Mouse (Mus musculus) adrenal gland, postnatal 4 days (tissue): ENCODE results near the gene Prdx5. TPM values are rescaled to one million over a fixed set of nuclear protein-coding genes. Genes with fewer than 3 reads are reported as not detected.
"Not testable (repeated sequence)": the region's sequence is repeated elsewhere in the genome, so short reads cannot be mapped to it uniquely, and the experiment has no call there.

Experiments used
- DNase-seq, 2 experiments: peaks; one replicate each; pipeline ENCODE4 v3.0.0; 2021 to 2022; ENCODE audit warnings: low spot score in 2 of 2, mixed read lengths in 2 of 2
- total RNA-seq, 2 experiments: library from RNA; stranded (reverse); gene quantifications; 2 replicates each; pipeline ENCODE4 v1.2.3; 2021

The Prdx5 gene
- total RNA-seq, 2 experiments from 2014 or later, result 199 to 210 TPM

DNA sequence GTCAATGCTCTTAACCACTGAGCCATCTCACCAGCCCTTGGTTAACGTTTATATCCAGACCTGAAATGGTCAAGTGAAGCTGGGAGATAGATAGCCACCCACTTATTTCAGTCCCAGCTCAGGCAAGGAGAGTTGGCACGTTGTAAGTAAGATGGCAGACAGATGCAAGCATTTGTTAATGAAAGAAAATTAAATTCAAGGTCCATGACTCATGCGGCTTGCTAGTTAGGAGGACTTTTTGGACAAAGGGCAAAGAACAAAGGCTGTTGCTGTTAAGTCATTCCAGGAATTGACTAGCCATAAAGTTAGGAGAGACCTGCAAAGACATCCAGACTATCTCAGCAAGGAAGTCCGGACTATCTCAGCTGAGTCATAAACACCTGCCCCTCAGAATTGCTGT lies 10.3 kb downstream of the Prdx5 start:
- DNase-seq, result no peak

DNA sequence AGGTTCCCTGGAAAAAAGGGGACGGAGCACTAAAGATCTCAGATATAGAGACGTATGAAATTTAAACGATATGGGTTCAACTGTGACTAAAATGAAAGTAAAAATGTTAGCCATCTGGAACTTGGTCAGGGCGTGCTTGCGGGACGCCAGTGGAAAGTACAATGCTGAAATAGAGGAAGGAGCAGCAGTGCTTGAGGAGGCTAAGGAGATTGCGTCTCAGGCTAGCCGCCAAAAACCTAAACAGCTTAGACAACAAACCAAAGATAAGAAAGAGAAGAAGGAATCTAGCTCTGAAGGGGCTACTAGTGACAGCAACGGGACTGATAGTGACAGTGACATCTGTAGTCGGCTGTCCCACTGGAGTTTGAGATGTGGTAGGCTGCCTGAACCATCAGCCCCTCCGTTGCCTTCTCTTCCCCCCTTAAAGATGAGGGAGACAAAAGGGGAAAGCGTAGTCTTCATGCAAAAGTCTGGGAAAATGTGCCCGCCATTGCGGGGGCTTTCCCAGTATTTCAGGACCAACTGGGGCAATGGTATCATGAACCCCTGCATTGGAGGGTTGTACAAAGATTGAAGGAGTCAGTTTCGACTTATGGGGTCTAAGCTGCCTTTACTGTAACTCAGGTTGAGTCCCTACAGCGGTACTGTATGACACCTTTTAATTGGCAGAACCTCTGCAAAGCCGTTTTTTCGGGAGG lies 14.1 kb downstream of the Prdx5 start:
- DNase-seq, result not testable (repeated sequence)

DNA sequence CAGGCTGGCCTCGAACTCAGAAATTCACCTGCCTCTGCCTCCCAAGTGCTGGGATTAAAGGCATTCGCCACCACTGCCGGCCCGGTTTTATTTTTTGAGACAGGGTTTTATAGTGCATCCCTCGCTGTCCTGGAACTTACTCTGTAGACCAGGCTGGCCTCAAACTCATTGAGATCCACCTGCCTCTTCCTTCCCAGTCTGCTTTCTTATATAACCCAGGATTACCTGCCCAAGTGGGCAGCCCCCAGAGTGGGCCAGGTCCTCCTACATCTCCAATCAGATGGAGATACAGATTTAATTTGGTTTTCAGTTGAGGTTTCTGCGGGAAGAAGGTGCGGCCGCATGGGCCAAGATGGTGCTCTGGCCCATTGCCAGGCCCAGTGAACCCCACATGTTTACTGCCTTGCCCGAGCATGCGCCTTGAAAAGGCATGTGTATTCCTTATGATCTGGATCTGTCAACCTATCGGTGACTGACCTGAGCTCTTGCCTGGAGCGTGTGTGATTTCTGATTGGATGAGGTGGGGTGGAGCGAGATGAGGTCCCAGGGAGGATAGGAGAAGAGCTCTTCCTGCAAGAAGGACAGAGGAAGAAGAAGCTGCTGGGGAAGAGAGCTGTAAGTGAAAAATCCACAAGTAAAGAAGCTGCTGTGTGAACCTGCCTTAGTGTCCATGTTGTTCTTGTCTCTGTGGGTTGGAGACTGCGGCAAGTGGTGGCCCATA lies 16.0 kb downstream of the Prdx5 start:
- DNase-seq, result no peak

DNA sequence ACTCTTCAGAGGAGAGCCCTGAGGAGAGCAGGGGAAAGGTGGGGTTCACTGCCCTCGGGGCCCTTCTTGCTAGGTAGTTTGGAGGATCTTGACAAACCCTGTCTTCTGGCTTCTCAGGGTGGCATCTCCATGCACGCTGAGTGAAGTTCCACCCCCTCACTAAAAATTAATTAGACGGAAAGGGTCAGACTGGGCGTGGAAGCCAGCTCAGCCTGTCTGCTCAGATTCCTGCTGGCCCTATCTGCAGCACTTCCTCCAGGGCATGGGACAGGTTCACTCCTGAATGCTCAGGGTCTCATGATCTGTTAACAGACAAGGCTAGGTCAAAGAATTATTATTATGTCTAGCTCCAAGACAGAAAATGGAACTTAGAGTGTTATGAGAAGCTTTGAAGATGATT lies 17.4 kb downstream of the Prdx5 start:
- no peak for DNase-seq

DNA sequence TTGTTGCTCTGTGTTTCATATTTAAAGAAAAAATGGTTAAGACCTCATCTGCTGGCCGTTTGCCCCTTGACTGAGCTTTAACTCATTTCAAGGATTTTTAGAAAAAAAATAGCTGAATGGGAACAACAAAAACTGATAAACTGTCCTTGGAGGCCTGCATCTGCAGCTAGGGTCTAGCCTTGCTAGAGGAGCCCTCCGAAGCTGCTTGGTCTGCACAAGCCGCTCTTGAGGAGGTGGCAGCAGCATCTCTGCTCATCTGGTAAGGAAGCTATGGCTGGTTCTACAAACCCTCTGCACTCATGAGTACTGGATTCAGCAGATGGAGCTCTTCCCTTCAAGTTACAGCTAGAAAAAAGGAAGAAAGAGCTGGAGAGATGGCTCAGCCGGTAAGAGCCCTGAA lies 31.9 kb downstream of the Prdx5 start:
- DNase-seq, result no peak

DNA sequence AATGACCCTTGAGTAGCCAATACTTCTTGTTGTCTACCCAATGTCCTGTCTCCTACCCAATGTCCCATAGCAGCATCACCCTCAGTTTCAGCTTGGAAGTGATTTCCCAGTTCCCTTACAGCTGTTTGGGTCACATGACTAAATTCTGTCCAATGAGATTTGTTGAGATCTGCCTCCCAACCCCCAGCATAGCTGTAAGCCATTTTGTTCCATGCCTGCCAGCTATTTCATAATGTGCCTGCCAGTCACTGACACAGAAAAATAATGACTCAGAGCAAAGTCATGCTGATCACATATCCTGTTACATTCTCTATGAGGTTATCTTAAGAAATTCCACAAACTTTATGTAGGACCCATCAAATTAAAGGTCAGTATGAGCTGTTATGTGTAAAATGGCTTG lies 33.1 kb downstream of the Prdx5 start:
- no peak for DNase-seq

DNA sequence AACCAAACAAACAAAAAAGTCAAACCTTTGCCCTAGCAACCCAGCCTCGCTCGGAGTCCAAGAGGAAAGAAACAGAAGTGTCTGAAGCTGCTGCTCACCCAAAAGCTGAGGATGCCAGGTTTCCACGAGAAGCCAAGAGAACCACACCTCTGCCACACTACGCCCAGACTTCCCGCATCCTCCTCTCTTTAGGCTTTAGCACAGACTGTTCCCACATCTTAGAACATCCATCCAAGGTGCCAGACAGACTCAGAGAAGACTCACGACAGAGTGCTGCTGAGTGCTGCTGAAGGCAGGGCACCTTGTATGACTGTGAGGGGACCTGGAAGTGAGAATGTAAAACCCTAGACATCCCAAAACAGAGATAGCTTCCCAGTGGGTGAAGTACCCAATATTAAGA lies 34.1 kb downstream of the Prdx5 start:
- no peak for DNase-seq

DNA sequence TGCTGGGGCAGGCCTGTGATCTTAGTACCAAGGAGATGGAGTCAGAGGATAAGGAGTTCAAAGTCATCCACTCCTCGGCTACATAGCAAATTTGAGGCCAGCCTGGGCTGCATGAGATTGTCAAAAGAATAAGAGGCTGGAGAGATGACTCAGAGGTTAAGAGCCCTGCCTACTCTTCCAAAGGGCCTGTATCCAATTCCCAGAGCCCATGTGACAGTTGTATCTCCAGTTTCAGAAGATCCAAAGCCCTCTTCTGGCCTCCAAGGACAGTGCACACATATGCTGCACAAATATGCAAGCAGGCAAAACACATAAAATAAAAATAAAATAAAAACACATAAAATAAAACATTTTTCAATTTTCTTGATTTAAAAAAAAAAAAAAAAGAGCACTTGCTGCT lies 35.6 kb downstream of the Prdx5 start:
- no peak for DNase-seq

DNA sequence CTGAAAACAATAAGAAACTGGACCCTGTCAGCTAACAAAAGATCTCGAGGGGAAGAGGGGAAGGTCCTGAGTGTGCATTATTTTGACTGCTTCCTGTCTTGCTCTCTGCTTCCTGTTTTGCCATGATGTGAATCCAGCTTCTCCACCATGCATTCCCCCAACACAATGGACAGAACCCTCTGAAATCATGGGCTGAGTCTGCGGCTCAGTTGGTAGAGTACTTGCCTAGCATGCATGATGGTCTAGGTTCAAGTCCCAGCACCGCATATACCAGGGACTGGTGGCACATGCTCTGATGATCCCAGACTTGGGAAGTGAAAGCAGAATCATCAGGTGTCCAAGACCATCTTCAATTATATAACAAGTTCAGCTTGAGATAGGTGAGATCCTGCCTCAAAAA lies 37.2 kb downstream of the Prdx5 start:
- no peak for DNase-seq

DNA sequence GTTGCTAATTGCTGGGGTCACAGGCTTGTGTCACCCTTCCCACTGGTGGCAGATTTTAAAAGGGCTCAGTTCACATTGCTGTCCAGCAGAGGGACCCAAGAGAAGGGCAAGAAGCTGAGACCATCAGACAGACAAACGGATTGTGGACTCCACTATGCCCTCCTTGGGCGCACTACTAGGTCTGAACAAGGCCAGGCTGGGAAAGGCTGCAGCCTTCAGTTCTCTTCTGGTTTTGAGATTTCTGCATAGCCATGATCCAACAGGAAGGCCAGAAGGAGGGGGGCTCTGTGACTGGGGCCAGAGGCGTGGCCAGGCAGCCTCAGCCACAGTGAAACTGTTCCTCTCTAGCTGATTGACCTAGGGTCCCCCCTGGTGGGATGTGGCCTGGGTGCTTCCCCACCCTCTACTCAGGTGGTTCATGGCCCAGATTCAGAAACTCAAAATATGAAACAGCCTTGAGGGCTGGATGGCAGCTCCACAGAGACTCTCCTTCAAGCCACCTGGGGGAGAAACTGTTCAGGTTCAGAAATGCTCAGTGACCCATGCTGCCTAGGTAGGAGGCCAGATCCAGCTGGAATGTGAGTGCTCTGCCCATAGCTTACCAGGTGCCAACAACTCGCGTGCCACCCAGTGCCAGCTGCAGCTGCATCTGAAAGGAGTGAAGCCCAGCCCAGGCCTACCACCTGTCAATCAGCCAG lies 38.2 kb downstream of the Prdx5 start:
- DNase-seq, result no peak

DNA sequence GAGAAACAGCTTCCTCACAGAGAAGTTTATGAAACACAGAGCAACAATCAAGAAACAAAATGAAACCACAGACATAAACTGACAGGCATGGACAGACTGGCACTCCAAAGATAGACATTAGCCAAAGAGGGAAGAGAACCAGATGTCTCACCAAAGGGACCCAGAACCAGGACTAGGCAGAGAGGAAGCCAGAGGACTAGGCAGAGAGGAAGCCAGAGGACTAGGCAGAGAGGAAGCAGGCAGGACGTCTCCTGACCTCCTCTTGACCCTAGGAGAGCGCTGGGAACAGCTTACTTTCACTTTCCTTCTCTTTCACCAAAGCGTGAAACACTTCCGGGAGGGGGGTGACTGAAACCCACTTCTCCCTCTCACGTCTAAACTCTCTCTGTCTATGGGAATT lies 40.6 kb downstream of the Prdx5 start:
- no peak for DNase-seq

DNA sequence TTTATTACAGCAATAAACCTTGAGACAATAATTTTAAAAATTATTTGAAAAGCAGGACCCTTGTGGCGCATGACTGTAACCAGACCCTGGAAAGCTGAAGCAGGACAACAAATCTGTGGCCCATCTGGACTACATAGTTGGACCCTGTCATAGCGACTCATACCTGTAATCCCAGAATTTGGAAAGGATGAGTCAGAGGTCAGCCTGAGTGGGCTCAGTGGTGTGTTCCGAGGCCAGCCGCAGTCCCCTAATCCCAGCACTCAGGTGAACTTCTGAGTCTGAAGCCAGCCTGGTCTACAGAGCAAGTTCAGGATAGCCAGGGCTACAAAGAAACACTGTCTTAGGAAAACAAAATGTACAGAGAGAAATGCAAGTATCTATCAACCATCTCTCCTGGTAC lies 48.5 kb downstream of the Prdx5 start:
- DNase-seq, result no peak

DNA sequence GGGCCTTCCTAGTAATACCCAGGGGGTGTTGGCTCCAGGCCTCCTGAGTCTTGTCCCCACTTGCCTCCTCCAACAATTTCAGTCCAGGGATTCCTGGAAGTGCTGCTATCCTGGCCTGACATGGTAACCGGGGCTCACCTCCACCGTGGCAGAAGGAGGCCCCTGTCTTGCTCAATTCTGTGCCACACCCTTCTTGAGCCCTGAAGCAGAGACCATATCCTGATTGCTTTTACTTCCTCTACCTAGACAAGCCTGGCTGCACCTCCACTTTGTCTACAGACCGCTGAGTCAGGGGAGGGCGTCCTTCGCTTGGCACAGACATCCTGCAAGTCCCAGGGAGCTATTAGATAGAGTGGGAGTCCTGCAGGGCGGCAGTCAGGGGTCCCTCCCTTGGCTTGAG lies 49.2 kb downstream of the Prdx5 start:
- no peak for DNase-seq

DNA sequence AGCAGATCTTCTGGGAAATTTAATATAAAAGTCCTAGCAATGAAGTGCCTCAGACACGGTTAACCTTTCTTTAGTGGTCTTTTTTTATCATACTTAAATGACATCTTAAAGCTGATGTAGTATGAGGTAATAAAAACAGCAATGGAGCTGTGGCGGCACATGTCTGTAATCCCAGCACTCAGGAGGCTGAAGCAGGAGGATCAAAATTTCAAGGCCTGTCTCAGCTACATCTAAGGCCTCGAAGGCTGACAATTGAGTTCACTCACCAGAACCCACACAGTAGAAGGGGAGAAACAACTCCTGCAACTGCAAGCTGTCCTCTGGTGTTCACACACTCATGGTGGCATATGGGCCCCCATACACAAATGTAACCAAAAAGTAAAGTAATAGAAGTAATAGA lies 49.9 kb downstream of the Prdx5 start:
- no peak for DNase-seq

DNA sequence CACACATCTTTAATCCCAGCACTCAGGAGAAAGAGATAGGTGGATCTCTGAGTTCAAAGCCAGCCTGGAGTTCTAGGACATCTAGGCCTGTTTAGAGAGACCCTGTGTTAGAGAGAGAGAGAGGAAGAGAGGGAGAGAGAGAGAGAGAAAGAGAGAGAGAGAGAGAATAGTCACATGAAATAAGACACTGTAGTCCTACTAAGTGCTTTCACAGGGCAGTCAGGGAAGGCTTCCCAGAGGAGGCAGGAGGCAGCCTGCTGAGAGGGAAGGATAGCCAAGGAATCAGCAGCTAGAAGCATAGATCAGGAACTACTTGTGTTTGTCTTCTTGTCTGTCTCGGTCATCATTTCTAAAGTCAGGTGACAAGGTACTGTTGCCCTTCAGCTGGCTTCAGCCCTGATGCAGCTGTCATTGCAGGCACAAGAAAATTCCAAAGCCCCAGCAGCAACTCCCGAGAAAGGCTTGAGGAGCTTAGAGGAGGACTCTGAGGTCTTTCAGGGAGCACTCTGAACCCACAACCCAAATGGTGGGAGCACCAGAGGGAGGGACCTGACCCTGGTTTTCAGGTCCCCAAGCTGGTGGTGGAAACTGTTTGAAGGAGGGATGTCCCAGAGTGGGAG lies 50.8 kb downstream of the Prdx5 start:
- DNase-seq, result no peak

DNA sequence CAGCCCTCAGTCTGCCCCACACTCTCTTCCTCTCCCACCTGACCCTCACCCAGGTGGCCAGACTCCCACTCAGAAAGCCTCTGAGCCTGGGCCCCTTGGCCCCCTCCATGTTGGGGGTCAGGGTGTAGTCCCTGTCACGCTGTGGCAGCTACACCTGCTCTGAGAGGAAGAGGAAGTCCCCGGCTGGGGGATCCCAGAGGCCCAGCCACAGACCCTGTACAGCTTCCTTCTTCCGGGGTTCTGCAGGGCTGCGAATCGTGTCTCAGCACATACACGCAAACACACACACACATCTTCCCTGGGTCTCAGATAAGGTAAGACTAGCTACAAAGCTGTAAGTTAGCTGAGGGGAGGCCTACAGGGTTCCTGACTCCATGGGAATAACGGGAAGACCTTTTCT lies 51.9 kb downstream of the Prdx5 start, which contains the start of gene Ccdc88b:
Gene Ccdc88b (minus strand): TSS at position 181 of the 400 bp plus-strand sequence.
- DNase-seq, result no peak

DNA sequence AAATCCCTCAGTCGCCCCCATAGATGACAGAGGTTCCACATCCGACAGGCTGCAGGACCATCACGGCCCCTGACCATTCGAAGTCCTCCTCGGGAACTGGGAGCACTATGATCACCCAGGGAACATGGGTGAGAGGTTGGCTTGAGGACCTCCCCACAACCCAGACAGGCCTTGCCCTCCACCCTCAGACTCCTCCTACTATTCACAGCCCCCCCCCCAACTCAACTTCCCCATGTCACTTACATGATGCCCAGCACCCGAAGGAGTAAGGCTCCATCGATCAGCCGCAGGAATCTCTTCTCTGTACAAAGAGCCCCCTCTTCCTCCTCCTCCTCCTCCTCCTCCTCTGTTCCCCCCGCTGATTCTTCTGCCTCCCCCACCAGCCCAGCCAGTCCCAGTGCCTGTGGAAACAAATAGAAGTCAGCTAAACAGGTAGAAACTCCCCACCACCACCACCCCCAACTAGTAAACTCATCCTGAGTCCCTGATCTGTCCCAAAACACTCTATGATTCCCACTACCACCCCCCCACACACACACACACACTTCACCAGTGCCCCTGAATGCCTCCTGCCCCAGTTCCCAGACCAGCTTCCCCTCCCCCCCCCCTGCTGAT lies 52.4 kb downstream of the Prdx5 start:
- DNase-seq, result no peak

DNA sequence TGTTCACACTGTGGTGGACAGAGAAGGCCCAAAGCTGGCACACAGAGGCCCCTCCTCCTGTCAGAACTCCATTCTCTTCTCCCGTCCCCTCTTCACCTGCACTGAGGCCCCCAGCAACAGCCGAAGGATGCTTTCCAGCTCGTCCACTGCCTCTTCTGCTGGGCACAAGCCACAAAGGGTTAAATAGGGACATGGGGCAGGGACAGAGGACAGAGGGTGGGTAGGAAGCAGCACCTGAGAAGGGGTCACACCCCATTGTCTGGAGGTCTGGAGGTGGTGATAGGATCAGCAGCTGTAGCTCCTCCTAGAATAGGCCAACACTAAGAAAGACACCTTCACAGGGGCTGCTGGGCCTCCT lies 52.9 kb downstream of the Prdx5 start:
- DNase-seq, result no peak
